Mouse (Mus musculus) hindlimb bud, embryonic 11.5 days (tissue): ENCODE measurements around the gene Krt88.

Source experiments
- DNase-seq: peaks from one replicate; pipeline ENCODE4 v3.0.0-alpha.2; 2012; ENCODE audit warnings: low read depth, low spot score; ENCODE audit errors: extremely low spot score

Gene Krt88

GRCm38 (mm10) chr15:101472952-101473528 is 25.5 kb downstream of the Krt88 start, which contains the start of gene Krt86:
Gene Krt86, plus strand, starts transcription at chr15:101473478.
- no peak for DNase-seq

GRCm38 (mm10) chr15:101479007-101479665 is 31.6 kb downstream of the Krt88 start:
- no peak for DNase-seq

- no peak for DNase-seq
Measured at GRCm38 (mm10) chr15:101479666-101480060, 32.1 kb downstream of the Krt88 start.

- DNase-seq: no peak
Measured at GRCm38 (mm10) chr15:101482056-101482455, 34.5 kb downstream of the Krt88 start.

GRCm38 (mm10) chr15:101483646-101484045 is 36.1 kb downstream of the Krt88 start:
- no peak for DNase-seq

- DNase-seq: no peak
Measured at GRCm38 (mm10) chr15:101484939-101485338, 37.4 kb downstream of the Krt88 start.

GRCm38 (mm10) chr15:101485911-101486635 is 38.5 kb downstream of the Krt88 start:
- no peak for DNase-seq

GRCm38 (mm10) chr15:101491431-101491830 is 43.9 kb downstream of the Krt88 start, which contains the start of gene Krt83:
Gene Krt83, minus strand, starts transcription at chr15:101491512.
- no peak for DNase-seq

GRCm38 (mm10) chr15:101492718-101493117 is 45.2 kb downstream of the Krt88 start:
- no peak for DNase-seq

- DNase-seq: no peak
Measured at GRCm38 (mm10) chr15:101493713-101494112, 46.2 kb downstream of the Krt88 start.

- DNase-seq: no peak
Measured at GRCm38 (mm10) chr15:101494203-101494602, 46.7 kb downstream of the Krt88 start.

GRCm38 (mm10) chr15:101495266-101495665 is 47.7 kb downstream of the Krt88 start:
- DNase-seq: no peak

GRCm38 (mm10) chr15:101497181-101497580 is 49.6 kb downstream of the Krt88 start:
- no peak for DNase-seq
